Mouse (Mus musculus) spleen, adult 2 months (tissue): ENCODE measurements around the gene Sept11. TPM values are rescaled to one million over a fixed set of nuclear protein-coding genes. Genes with fewer than 3 reads are reported as not detected.

Experiments used
- DNase-seq, 2 experiments: peaks; one replicate each; pipeline versions ENCODE4 v3.0.0 to v3.0.0-alpha.2; 2012 to 2021; ENCODE audit warnings: low spot score in 2 of 2, low read depth in 1 of 2
- H3K27ac ChIP-seq: fragments of 200-500 bp; 2 replicates; pipeline ENCODE4 v1.5.1; 2012; ENCODE audit warnings: low read length, inconsistent platforms; ENCODE audit not compliant: insufficient read depth
- H3K27me3 ChIP-seq: fragments of 200-500 bp; 2 replicates; pipeline ENCODE4 v1.6.1; 2012; ENCODE audit warnings: mild to moderate bottlenecking, moderate library complexity, low read length, inconsistent platforms; ENCODE audit not compliant: control insufficient read depth, insufficient read depth
- H3K36me3 ChIP-seq: fragments of 200-500 bp; 2 replicates; pipeline ENCODE4 v1.6.1; 2012; ENCODE audit warnings: mild to moderate bottlenecking, low read length, inconsistent platforms; ENCODE audit not compliant: control insufficient read depth, insufficient read depth
- H3K4me1 ChIP-seq: fragments of 200-500 bp; 2 replicates; pipeline ENCODE4 v1.6.1; 2011; ENCODE audit warnings: inconsistent platforms; ENCODE audit not compliant: control insufficient read depth, insufficient read depth, insufficient read length
- H3K4me3 ChIP-seq: fragments of 200-500 bp; 2 replicates; pipeline ENCODE4 v1.5.1; 2011; ENCODE audit warnings: mild to moderate bottlenecking, inconsistent platforms; ENCODE audit not compliant: insufficient read depth, insufficient read length; ENCODE audit errors: extremely low read depth
- CTCF ChIP-seq: fragments of 200-500 bp; IDR thresholded peaks from 2 replicates; pipeline ENCODE4 v1.5.1; 2011; ENCODE audit warnings: mild to moderate bottlenecking, inconsistent platforms; ENCODE audit not compliant: insufficient read depth, insufficient read length, insufficient replicate concordance; ENCODE audit errors: extremely low read depth
- POLR2A ChIP-seq: fragments of 200-500 bp; IDR thresholded peaks from 2 replicates; pipeline ENCODE4 v1.6.1; 2011; ENCODE audit warnings: low read depth, low read length, inconsistent platforms
- WGBS: fragments of 180-500 bp; shearing (Covaris S2); methylation state at CpG from one replicate; pipeline ENCODE4 v1.1.7; 2018; 5-methylcytosine and 5-hydroxymethylcytosine counted together
- polyA plus RNA-seq: library from polyadenylated mRNA; depleted of rRNA; stranded (reverse); fragments of >200 nt; gene quantifications from 2 replicates; pipeline ENCODE4 v1.2.3, GENCODE M21; 2012

Sept11 gene
- polyA plus RNA-seq, 1 experiment = 21.2 TPM

GRCm38 (mm10) chr5:93097204-93097906 is 4.1 kb downstream of the Sept11 start:
- WGBS = 84% methylated on average over 13 of the region's 13 CpGs
- Histone ChIP-seq H3K4me1 (peaks cover 10% of the 10 kb centered on the region), H3K27me3 (no peaks in the 10 kb centered on the region), H3K4me3 (no peak overlapping the region), H3K27ac (no peak overlapping the region), H3K36me3 (peaks cover 2% of the 10 kb centered on the region; the same call in 1 of the 2 replicates)
- no peak for DNase-seq
- TF ChIP-seq CTCF = no peak
- no peak for TF ChIP-seq POLR2A

DNA sequence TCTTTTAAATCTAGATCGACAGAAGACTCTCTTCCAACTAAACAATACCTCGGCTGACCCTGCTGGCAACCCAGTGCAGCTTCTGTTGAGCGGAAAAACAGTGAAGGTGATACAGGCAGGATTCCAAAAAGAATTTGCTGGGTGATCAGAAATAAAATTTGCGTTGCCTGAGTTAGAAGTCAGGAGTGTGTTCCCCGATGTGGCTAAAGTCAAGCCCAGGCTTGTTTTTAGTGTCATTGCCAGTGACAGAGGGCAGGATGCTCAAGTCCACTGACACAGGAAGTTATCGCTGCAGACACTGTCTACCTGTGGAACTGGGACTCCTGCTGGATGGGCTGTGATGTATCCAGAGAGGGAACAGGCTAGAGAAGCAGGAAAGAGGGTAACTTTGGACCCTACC is 5.0 kb downstream of the Sept11 start:
- TF ChIP-seq POLR2A (no peak), CTCF (no peak)
- 86% methylated on average over 6 of the region's 6 CpGs for WGBS
- H3K27me3 ChIP-seq = no peaks in the 10 kb centered on the region
- no peak for DNase-seq
- no peak overlapping the region for H3K4me3 ChIP-seq
- H3K4me1 ChIP-seq = peaks cover 10% of the 10 kb centered on the region
- peaks cover 2% of the 10 kb centered on the region for H3K36me3 ChIP-seq
- no peak overlapping the region for H3K27ac ChIP-seq

- peaks cover 10% of the 10 kb centered on the region for H3K4me1 ChIP-seq
- DNase-seq = no peak
Measured at GRCm38 (mm10) chr5:93098811-93099210, 5.6 kb downstream of the Sept11 start.

DNA sequence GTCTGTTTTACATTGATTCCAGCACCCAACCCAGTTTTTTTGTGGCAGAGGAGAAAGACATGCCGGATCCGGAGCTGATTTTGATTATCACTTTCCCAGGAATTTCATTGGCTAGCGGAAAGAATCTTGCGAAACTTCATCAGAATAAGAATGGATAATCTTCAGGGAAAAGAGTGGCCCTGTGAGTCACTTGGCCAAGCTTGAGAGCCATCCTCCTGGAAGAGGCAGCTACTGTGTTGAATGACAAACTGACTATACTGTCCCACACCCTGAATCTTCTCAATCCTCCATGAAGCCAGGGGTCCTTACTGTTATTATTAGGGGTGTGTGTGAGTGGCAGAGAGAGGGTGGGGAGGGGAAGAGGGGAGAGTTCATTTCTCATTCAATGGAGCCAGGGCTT is 7.7 kb downstream of the Sept11 start:
- no peak for DNase-seq
- H3K27ac ChIP-seq = no peak overlapping the region
- TF ChIP-seq POLR2A (no peak), CTCF (no peak)
- H3K4me3 ChIP-seq = no peak overlapping the region
- WGBS = 93% methylated on average over 4 of the region's 4 CpGs
- H3K4me1 ChIP-seq = no peaks in the 10 kb centered on the region
- H3K27me3 ChIP-seq = no peaks in the 10 kb centered on the region
- H3K36me3 ChIP-seq = peaks cover 2% of the 10 kb centered on the region

More at GRCm38 (mm10) chr5:93098811-93099210, 5.6 kb downstream of the Sept11 start:
- no peak for TF ChIP-seq POLR2A
- no peak for TF ChIP-seq CTCF
- H3K36me3 ChIP-seq = peaks cover 2% of the 10 kb centered on the region
- H3K4me3 ChIP-seq = no peak overlapping the region
- H3K27me3 ChIP-seq = no peaks in the 10 kb centered on the region
- H3K27ac ChIP-seq = no peak overlapping the region
- 83% methylated on average over 14 of the region's 14 CpGs for WGBS

DNA sequence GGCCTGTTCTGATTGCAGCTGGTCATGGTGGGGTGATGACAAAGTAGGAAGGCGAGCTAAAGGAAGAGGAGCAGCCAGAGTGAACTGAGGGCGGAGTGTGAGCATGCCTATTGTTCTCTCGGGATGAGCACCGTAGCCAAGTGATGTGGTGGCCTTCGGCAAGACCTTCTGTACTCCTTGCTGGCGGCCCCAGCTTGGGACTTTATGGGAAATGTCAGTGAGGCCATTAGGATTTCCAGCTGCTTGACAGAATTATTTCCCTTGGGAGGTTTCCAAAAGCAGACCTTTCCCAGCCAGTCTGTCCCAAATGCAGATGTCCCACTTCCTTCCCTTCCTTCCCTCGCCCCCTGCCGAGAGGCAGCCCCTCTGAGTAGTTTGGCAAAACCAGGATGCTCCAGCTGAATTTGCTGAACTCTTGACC is 8.1 kb downstream of the Sept11 start:
- Histone ChIP-seq H3K27ac (no peak overlapping the region), H3K27me3 (no peaks in the 10 kb centered on the region), H3K4me3 (no peak overlapping the region), H3K36me3 (peaks cover 2% of the 10 kb centered on the region), H3K4me1 (no peaks in the 10 kb centered on the region)
- no peak for DNase-seq
- no peak for TF ChIP-seq POLR2A
- WGBS = 90% methylated on average over 8 of the region's 8 CpGs

DNA sequence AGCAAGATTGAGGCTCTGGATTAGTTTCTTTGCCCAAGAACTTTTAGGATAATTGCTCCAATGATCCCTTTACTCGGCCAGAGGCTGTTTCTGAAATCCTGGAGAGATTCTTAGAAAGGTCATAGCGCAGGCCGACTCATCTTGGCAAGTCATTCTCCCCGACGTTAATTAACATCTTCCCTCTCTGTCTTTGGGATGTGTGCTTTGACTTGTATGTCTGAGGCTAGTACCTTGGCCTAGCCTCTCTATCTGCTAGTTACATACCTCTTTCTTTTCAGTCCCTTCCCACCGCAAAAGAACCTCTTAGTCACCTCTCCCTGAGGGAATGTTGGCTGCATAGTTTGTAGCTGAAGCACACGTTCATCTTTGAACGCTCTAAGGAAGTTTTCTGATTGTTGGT is 10.4 kb downstream of the Sept11 start:
- Histone ChIP-seq H3K4me3 (no peak overlapping the region), H3K27me3 (no peaks in the 10 kb centered on the region), H3K4me1 (no peaks in the 10 kb centered on the region), H3K36me3 (peaks cover 2% of the 10 kb centered on the region), H3K27ac (no peak overlapping the region)
- TF ChIP-seq CTCF (no peak), POLR2A (no peak)
- no peak for DNase-seq
- WGBS = 92% methylated on average over 8 of the region's 8 CpGs
